Mouse (Mus musculus) fat pad, adult 2 months (tissue): ENCODE measurements around the gene Lrr1.

Experiments
- DNase-seq: peaks from one replicate; pipeline ENCODE4 v3.0.0-alpha.2; 2011; ENCODE audit warnings: low read depth, low spot score; ENCODE audit errors: extremely low read depth

Lrr1 gene

GRCm38 (mm10) chr12:69197378-69198163 lies 29.0 kb downstream of the Lrr1 start:
- no peak for DNase-seq

DNA sequence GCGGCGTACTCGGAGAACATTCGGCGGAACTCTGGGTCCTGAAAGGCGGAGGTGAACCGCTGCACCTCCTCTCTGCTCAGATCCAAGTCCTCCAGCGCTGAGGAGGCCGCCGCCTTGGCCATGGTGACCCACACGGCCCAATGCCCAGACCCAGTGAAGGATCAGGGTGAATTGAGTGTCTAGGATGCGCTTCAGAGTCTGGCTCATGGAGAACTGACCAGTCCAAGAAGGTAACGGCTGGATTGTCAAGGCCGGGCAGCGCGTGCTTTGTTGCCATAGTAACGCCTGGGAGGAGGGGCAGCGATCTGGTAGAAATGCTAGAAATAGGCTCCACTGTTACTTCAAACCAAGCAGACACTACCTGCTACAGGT lies 29.5 kb downstream of the Lrr1 start, which contains the start of gene Dnaaf2:
Gene Dnaaf2, minus strand, starts transcription at position 266 of the 372 bp plus-strand sequence.
- DNase-seq, result no peak

DNA sequence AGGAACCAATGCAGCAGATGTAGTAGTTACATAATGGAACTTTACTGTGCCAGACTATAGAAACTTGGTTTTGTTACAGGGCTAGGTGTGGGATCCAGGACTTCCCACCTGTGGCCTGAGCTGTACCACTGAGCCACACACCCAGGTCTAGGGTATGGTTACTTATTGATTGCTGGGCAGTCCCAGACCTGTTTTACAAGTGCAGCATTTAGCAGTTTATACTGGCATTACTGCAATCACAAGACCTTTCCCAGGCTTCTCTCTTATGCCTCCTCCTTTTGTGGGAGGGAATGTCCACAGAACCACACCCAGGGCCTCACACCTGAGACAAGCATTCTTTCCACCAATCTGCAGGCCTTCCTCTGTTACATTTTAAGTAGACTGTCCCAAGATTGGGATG lies 30.4 kb downstream of the Lrr1 start:
- DNase-seq, result no peak

DNA sequence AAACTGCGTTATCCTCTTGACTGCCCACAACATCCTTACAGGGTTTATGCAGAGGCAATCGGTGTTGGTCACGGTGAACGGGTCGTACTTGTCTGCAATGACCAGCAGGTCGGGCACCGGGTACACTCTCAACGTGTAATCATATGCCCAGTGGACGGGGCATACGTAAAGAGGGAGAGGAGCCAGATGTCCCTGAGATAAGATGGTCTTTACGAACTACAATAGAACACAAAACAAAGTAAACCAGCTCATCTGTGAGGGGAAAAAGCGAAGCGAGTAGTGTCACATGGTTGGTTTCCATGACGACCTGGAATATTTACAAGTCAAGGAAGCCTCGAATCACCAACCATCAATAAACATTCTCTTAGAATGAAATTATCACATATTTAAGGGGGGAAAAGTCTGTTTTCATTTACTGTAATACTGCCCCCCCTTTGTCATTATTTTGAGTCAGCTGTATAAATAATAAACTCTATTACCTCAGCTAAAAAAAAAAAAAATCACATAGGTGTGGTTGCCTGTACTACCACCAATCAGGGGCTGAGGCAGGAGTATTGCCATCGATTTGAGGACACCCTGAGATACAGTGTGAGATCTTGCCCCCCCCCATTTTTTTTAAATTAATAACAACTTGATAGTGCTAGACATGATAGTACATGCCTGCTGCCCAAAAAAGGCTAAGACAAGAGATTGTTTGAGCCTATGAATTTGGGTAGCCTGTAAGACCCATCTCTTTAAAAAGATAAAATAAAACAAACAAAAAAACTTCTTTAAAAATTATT lies 35.6 kb downstream of the Lrr1 start, which contains the start of gene Gm49384:
Gene Gm49384, minus strand, starts transcription at position 216 of the 782 bp plus-strand sequence.
- no peak for DNase-seq

DNA sequence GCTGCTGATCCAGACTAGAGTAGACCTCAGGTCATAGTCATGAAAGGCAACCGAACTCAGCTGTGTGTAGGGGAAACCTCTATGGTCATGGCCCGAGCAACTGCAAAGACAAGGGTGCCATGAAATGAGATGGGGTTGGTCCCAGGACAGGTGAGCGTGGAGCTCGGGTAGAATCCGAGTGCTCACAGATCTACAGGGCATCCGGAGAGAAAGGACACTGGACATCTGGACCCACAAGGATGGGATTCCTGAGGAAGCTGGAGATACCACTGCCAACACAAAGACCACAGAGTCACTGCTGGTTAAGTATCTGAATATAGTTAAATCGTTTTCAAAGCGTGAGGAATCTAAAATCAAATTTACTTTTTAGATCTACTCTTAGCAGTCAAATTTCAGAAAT lies 38.8 kb downstream of the Lrr1 start:
- no peak for DNase-seq

- DNase-seq, result no peak
These were observed 39.3 kb downstream of the Lrr1 start for GRCm38 (mm10) chr12:69207926-69208325.

- DNase-seq, result no peak
These were observed 39.9 kb downstream of the Lrr1 start for GRCm38 (mm10) chr12:69208520-69208919.

DNA sequence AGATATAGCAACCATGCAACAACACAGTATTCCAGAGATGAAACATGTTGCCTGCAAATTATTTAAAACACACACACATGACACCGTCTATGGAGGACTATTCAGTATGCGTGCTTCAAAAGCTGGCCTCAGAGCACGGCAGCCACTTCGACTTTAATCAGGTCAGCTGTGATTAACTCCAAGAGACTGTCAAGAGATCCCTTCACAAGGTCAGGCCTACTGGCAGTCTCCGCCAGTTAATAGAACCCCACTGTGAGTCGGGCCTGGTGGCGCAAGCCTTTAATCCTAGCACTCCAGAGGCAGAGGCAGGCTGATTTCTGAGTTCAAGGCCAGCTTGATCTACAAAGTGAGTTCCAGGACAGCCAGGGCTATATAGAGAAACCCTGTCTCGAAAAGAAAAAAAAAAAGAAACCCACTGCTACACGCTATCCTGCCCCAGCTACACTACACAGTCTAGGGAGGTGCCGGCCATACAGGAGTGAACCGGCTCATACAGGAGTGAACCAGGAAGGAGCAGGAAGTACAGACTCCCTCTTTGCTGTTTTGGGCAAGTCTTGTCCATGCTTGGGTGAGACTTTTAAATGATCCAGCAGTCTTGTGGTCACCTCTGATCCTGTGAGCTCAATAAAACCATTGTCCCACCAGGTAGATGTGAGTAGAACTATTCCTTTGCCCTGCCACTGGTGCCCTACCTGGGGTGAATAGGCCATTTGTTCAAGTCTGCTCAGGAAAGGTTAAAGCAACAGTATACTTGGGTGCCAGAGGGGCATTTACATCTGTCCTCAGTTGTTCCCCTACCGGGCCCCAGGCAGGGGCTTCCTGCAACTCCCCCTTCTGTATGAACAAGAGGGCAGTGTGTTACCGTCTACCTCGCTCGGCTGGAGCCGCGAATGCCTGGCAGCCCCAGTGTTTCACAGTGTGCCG lies 41.7 kb downstream of the Lrr1 start:
- DNase-seq, result no peak

DNA sequence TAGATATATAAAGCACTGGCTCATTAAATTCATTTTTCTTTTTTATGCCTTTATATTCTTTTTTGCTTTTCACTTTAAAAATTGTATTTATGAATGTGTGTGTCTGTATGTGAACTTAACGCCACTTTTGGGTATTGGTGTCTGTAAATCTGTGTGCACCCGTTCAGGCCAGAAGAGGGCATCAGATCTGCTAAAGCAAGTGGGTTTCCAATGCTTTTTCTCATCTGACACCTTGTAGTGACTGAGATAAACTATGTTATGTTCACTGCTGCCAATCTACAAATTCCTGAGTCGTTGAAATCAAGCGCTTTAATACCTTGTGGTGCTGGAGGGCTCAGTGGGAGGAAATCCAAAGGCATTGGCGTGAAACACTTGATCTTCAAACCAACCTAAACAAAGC lies 42.4 kb downstream of the Lrr1 start:
- DNase-seq, result no peak

DNA sequence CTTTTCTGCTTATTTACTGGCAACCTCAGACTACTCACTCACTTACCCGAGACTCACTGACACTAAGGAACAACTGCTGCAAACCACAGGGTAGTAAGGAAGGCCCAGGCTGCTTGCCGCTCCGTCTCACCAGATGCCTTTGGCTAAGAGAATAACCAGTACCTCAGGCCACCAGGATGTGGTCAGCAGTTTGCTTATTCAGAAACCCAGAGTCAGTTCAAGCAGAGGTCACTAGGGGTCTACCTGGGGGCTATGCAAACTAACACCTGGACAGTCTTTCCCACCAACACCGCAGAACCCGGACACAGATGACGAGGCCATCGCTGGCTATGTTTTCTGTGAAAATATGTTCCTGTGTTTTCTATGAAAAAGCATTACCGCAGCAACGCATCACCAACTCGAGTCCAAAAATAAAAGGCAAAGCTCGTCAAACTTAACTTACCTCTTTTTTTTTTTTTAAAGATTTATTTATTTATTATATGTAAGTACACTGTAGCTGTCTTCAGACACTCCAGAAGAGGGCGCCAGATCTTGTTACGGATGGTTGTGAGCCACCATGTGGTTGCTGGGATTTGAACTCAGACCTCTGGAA lies 44.7 kb downstream of the Lrr1 start:
- no peak for DNase-seq

- no peak for DNase-seq
These were observed 45.8 kb downstream of the Lrr1 start for GRCm38 (mm10) chr12:69214393-69214792.

DNA sequence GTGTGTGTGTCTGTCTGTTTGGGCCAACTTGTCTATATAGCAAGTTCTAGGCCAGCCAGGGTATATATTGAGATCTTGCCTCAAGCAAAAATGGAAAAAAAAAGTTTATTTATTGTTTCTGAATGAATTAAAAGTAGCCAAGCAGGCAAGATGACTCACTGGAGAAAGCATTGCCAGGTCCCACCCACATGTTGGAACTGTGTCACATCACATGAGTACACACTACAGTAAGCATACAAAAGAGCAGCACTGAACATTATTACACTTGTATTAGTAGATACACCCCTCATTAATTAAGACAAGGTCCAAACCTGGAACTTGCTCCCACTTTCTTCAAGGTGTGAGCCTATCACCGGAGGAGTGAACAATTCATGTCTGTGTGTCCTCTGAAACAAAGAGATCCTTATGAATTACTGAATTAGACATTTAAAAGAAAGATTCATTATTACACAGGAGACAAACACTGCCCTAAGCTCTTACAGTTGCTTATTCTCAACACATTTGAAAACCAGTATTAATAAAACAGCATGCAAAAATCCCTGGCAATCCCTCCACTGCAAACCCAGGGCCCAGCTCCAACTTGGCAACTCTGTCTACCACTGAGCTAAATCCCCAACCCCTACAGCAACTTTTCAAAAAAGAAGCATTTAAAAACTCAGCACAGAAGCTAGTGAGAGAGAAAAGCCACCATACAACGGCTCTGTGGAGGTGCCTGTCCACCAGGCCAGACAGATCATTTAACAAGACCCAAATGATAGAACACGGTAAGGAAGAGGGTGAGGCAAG lies 46.6 kb downstream of the Lrr1 start:
- DNase-seq, result peak; percentile 87

DNA sequence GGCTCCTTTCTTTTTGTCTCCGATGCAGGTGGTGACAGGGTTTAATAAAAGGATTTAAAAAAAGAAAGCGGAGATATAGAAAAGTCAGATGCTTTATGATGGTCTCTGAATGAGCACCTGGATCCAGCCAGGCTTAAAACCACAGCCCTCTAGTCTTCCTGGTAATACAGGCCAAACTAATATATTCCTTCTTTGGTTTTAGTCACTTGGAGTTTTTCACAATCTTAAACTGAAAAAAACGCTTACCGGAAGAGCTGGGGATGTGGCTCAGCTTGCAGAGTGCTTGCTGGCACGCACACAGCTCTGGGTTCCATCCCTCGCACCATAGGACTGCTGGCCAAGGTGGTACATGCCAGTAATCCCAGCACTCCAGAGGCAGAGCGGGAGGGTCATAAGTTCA lies 48.0 kb downstream of the Lrr1 start:
- DNase-seq, result no peak

DNA sequence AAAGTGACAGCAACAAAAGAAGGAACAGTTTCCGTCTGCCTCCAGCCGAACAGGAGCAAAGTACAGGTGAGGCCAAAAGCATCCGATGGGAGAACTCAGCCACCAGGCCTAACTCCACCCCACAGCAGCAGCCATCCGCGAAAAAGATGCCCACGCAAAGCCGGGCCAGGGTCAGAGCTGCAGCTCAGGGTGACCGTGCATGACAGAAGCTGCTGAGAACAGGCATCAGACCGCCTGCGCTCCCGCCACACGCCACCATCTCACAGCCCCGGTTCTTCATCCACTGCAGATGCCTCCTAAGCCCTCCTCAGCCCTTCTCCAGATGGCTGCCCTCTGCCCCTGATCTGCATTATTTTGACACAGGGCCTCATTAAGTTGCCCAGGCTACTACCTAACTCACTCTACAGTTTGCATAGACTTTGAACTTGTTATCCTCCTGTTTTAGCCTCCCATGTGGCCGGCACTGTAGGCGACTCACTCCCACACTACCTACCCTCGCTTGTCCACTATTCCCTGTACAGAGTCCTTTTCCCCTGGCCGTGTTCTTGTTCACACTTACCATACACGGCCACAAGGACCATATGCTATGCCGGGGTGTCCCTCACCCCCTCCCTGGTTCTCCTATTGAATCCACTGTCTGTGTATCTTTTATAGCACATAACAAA lies 52.1 kb downstream of the Lrr1 start:
- no peak for DNase-seq

DNA sequence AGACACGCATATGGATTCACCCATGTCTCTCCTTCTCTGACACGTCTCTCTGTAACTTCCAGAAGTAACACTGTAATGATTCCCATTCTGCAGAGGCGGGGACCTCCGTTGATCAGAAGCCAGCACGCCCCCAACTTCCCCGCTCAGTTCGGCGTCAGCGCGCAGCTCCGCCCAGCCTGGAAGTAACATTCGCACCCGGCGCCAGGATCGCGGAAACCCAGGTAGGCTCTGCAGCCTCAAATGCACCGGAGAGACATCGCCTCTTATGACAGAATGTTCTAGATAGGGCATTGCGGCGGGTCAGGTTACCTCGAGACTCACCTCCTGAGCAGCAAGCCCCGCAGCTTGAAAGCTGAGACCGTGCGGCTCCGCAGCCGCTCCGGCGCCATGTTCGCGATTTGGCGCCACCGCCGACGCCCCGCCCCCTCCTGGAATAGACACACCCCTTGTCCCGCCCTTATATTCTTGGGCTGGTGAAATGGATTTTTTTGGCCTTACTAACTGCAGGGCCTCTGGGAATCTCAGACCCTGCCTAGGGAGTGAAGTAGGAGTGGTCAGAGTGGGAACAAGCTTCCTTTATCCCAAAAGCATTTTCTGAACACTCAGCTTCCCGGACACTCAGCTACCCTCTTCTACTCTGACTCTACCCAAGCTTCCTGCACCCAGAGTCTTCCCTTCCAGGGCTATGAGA lies 59.3 kb downstream of the Lrr1 start, which contains the start of gene Pole2:
Gene Pole2, minus strand, starts transcription at position 420 of the 691 bp plus-strand sequence.
- DNase-seq, result no peak
